Mouse (Mus musculus) activated CD4-positive, CD25-positive, alpha-beta regulatory T cell, adult 4 months (primary cell): Measurements from ENCODE around the gene Rps6kl1. TPM values are rescaled to one million over a fixed set of nuclear protein-coding genes. Genes with fewer than 3 reads are reported as not detected.

Experiments used
- ATAC-seq: one replicate; pipeline ENCODE4 v1.8.0; 2017
- polyA plus RNA-seq, 2 experiments: library from polyadenylated mRNA; unstranded; fragments of 100-300 nt; shearing (Covaris generic); gene quantifications; one replicate each; pipeline ENCODE4 v1.2.1; 2017

Gene Rps6kl1
- polyA plus RNA-seq, 2 experiments from 2014 or later: 0.73 to 0.83 TPM

- no peak for ATAC-seq
Measured at GRCm38 (mm10) chr12:85135513-85136470, 15.3 kb downstream of the Rps6kl1 start.

- no peak for ATAC-seq
Measured at GRCm38 (mm10) chr12:85134043-85134794, 16.8 kb downstream of the Rps6kl1 start.

- ATAC-seq: no peak
Measured at GRCm38 (mm10) chr12:85131361-85131760, 19.7 kb downstream of the Rps6kl1 start.

GRCm38 (mm10) chr12:85129426-85129978, 21.6 kb downstream of the Rps6kl1 start:
- no peak for ATAC-seq

- peak; percentile 51 for ATAC-seq
Measured at GRCm38 (mm10) chr12:85126986-85127603, 24.0 kb downstream of the Rps6kl1 start.

- ATAC-seq: no peak
Measured at GRCm38 (mm10) chr12:85124751-85125150, 26.3 kb downstream of the Rps6kl1 start.

- ATAC-seq: no peak
Measured at GRCm38 (mm10) chr12:85123645-85124044, 27.4 kb downstream of the Rps6kl1 start.

- peak; percentile 72 for ATAC-seq
Measured at GRCm38 (mm10) chr12:85123108-85123530, 27.9 kb downstream of the Rps6kl1 start.

- ATAC-seq: no peak
Measured at GRCm38 (mm10) chr12:85121806-85122459, 29.1 kb downstream of the Rps6kl1 start.

GRCm38 (mm10) chr12:85115678-85116077, 35.4 kb downstream of the Rps6kl1 start:
- ATAC-seq: no peak

GRCm38 (mm10) chr12:85113917-85114316, 37.1 kb downstream of the Rps6kl1 start:
- ATAC-seq: no peak

GRCm38 (mm10) chr12:85113337-85113736, 37.7 kb downstream of the Rps6kl1 start:
- ATAC-seq: no peak

- ATAC-seq: no peak
Measured at GRCm38 (mm10) chr12:85112550-85113251, 38.4 kb downstream of the Rps6kl1 start.

GRCm38 (mm10) chr12:85110698-85111592, 40.1 kb downstream of the Rps6kl1 start, which contains the start of the genes Prox2 and Dlst:
Prox2 (minus strand) TSS chr12:85110759.
Dlst (plus strand) TSS chr12:85110833.
- peak; percentile 90 for ATAC-seq

GRCm38 (mm10) chr12:85110011-85110697, 40.9 kb downstream of the Rps6kl1 start:
- ATAC-seq: no peak

GRCm38 (mm10) chr12:85109426-85109825, 41.6 kb downstream of the Rps6kl1 start:
- ATAC-seq: no peak

GRCm38 (mm10) chr12:85108643-85109042, 42.4 kb downstream of the Rps6kl1 start:
- ATAC-seq: no peak

- ATAC-seq: no peak
Measured at GRCm38 (mm10) chr12:85106292-85106691, 44.8 kb downstream of the Rps6kl1 start.

- no peak for ATAC-seq
Measured at GRCm38 (mm10) chr12:85104789-85105188, 46.3 kb downstream of the Rps6kl1 start.

GRCm38 (mm10) chr12:85103096-85103495, 48.0 kb downstream of the Rps6kl1 start:
- ATAC-seq: no peak
